Mouse (Mus musculus) liver, postnatal 0 days (tissue): ENCODE results near the gene Abhd4. TPM values are rescaled to one million over a fixed set of nuclear protein-coding genes. Genes with fewer than 3 reads are reported as not detected.

Experiments used
- ATAC-seq: fragments of 200-750 bp; cut with Nextera tagmentation; 2 replicates; pipeline ENCODE4 v1.8.0; 2017; ENCODE audit warnings: mild to moderate bottlenecking, moderate library complexity
- DNase-seq: peaks from one replicate; pipeline ENCODE4 v3.0.0-alpha.2; 2016
- H3K27ac ChIP-seq: fragments of 300-500 bp; sonication (generic); 2 replicates; pipeline ENCODE4 v1.5.1; 2014; ENCODE audit warnings: antibody characterized with exemption, moderate library complexity, mild to moderate bottlenecking, low read depth
- H3K27me3 ChIP-seq: fragments of 300-500 bp; sonication (generic); 2 replicates; pipeline ENCODE4 v1.6.1; 2014; ENCODE audit warnings: low read length, control low read depth, mixed read lengths; ENCODE audit not compliant: insufficient read depth
- H3K36me3 ChIP-seq: fragments of 300-500 bp; sonication (generic); replicated peaks from 2 replicates; pipeline ENCODE4 v1.6.1; 2014; ENCODE audit warnings: mild to moderate bottlenecking, control low read depth, low read length, moderate library complexity, mixed read lengths; ENCODE audit not compliant: insufficient read depth
- H3K4me1 ChIP-seq: fragments of 300-500 bp; sonication (generic); 2 replicates; pipeline ENCODE4 v1.6.1; 2014; ENCODE audit warnings: antibody characterized with exemption, mild to moderate bottlenecking, control low read depth; ENCODE audit not compliant: insufficient read depth
- H3K4me2 ChIP-seq: fragments of 300-500 bp; sonication (generic); 2 replicates; pipeline ENCODE4 v1.6.1; 2014; ENCODE audit warnings: low read depth, mild to moderate bottlenecking, low read length, moderate library complexity, mixed read lengths
- H3K4me3 ChIP-seq: fragments of 300-500 bp; sonication (generic); 2 replicates; pipeline ENCODE4 v1.5.1; 2014; ENCODE audit warnings: low read depth, low read length
- H3K9ac ChIP-seq: fragments of 300-500 bp; sonication (generic); replicated peaks from 2 replicates; pipeline ENCODE4 v1.6.1; 2014; ENCODE audit warnings: mild to moderate bottlenecking, moderate library complexity
- H3K9me3 ChIP-seq: fragments of 300-500 bp; sonication (generic); 2 replicates; pipeline ENCODE4 v1.6.1; 2016; ENCODE audit warnings: mild to moderate bottlenecking, control low read depth, low read length, mixed read lengths
- CTCF ChIP-seq: sonication (generic); IDR thresholded peaks from 2 replicates; pipeline ENCODE4 v1.5.1; 2016; ENCODE audit warnings: antibody characterized with exemption, low read depth
- EP300 ChIP-seq: IDR thresholded peaks from 2 replicates; pipeline ENCODE4 v1.6.1; 2016; ENCODE audit warnings: antibody characterized with exemption, low read depth, mild to moderate bottlenecking
- WGBS: fragments of 180-500 bp; shearing (Covaris S2); extraction: QIAGEN DNeasy Blood & Tissue Kit; methylation state at CpG from one replicate; pipeline ENCODE4 v1.1.7; 2014; ENCODE audit not compliant: insufficient replicate concordance; 5-methylcytosine and 5-hydroxymethylcytosine counted together
- polyA plus RNA-seq: library from polyadenylated mRNA; unstranded; fragments of >200 nt; fragmentation: Nextera tagmentation; extraction: Ambion mirVana; gene quantifications from 2 replicates; pipeline ENCODE4 v1.2.1, GENCODE M21; 2015

Abhd4 gene
- polyA plus RNA-seq, 1 experiment from 2014 or later, result 17.1 TPM

- Histone ChIP-seq H3K9ac (no peak overlapping the region), H3K4me3 (no peak overlapping the region), H3K27me3 (no peaks in the 10 kb centered on the region), H3K36me3 (peaks cover 22% of the 10 kb centered on the region), H3K4me2 (peak overlapping the region; percentile 48), H3K4me1 (peaks cover 21% of the 10 kb centered on the region), H3K27ac (peak overlapping the region; percentile 73), H3K9me3 (no peaks in the 10 kb centered on the region)
- 51% methylated on average over 16 of the region's 16 CpGs for WGBS
- no peak for TF ChIP-seq EP300
- no peak for DNase-seq
- ATAC-seq, result no peak; the same call in 1 of the 2 replicates
These were observed 20.3 kb upstream of the Abhd4 start for GRCm38 (mm10) chr14:54233559-54234143.

- Histone ChIP-seq H3K36me3 (peaks cover 23% of the 10 kb centered on the region), H3K9ac (no peak overlapping the region; the same call in 1 of the 2 replicates)
These were observed 19.6 kb upstream of the Abhd4 start for GRCm38 (mm10) chr14:54234231-54235040.

GRCm38 (mm10) chr14:54235825-54236540 is 18.0 kb upstream of the Abhd4 start:
- Histone ChIP-seq H3K9me3 (no peaks in the 10 kb centered on the region), H3K9ac (no peak overlapping the region), H3K27me3 (no peaks in the 10 kb centered on the region), H3K27ac (no peak overlapping the region), H3K4me2 (no peak overlapping the region), H3K36me3 (peaks cover 34% of the 10 kb centered on the region), H3K4me3 (no peak overlapping the region), H3K4me1 (peaks cover 19% of the 10 kb centered on the region)
- WGBS, result 79% methylated on average over 5 of the region's 5 CpGs
- DNase-seq, result no peak
- no peak for TF ChIP-seq EP300
- no peak for TF ChIP-seq CTCF
- ATAC-seq, result no peak

More at GRCm38 (mm10) chr14:54234231-54235040, 19.6 kb upstream of the Abhd4 start:
- no peak for DNase-seq
- no peak for ATAC-seq
- Histone ChIP-seq H3K4me2 (no peak overlapping the region), H3K4me1 (peaks cover 19% of the 10 kb centered on the region), H3K27ac (peak overlapping the region; percentile 73), H3K4me3 (no peak overlapping the region), H3K9me3 (no peaks in the 10 kb centered on the region), H3K27me3 (no peaks in the 10 kb centered on the region)
- TF ChIP-seq CTCF, result no peak
- TF ChIP-seq EP300, result no peak
- 85% methylated on average over 20 of the region's 20 CpGs for WGBS

GRCm38 (mm10) chr14:54236881-54237280 is 17.1 kb upstream of the Abhd4 start:
- no peak for ATAC-seq
- peaks cover 17% of the 10 kb centered on the region for H3K4me1 ChIP-seq
- H3K27ac ChIP-seq, result no peak overlapping the region
- no peak overlapping the region for H3K4me2 ChIP-seq
- WGBS, result 90% methylated on average over 5 of the region's 5 CpGs
- no peaks in the 10 kb centered on the region for H3K9me3 ChIP-seq
- H3K9ac ChIP-seq, result no peak overlapping the region
- H3K27me3 ChIP-seq, result no peaks in the 10 kb centered on the region
- no peak overlapping the region for H3K4me3 ChIP-seq
- H3K36me3 ChIP-seq, result peaks cover 43% of the 10 kb centered on the region
- TF ChIP-seq CTCF (no peak), EP300 (no peak)
- no peak for DNase-seq

GRCm38 (mm10) chr14:54239002-54239736 is 14.8 kb upstream of the Abhd4 start:
- Histone ChIP-seq H3K9me3 (no peaks in the 10 kb centered on the region), H3K9ac (no peak overlapping the region), H3K4me3 (no peak overlapping the region), H3K4me2 (no peak overlapping the region), H3K36me3 (peaks cover 57% of the 10 kb centered on the region), H3K27me3 (no peaks in the 10 kb centered on the region), H3K4me1 (peaks cover 2% of the 10 kb centered on the region; the same call in 1 of the 2 replicates), H3K27ac (no peak overlapping the region)
- peak; percentile 80 for ATAC-seq
- peak; percentile 99 for TF ChIP-seq CTCF
- no peak for TF ChIP-seq EP300
- WGBS, result 18% methylated on average over 7 of the region's 7 CpGs
- peak; percentile 89 for DNase-seq
